Mouse (Mus musculus): ENCODE data around the gene Dynlrb2. TPM values are rescaled to one million over a fixed set of nuclear protein-coding genes. Genes with fewer than 3 reads are reported as not detected.

Dynlrb2 gene
- polyA plus RNA-seq, 1 experiment from 2014 or later, result 2.7 TPM

DNA sequence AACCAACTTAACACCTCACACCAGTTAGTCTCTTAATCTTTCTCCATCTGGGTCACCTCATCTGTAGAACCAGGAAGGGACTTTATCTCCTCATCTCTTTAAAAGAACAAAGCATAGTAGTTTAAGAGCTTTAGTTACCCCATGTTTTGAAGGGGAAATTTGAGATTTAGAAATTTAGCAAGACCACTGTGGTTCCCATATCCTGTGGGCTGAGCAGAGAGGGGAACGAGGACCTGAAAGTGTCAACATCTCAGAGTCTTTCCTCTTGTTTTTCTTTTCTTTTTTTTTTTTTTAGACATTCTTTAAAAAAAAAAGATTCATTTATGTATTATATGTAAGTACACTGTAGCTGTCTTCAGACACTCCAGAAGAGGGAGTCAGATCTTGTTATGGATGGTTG, 38.6 kb downstream of the Dynlrb2 start:
- no peaks in the 10 kb centered on the region for H3K27me3 ChIP-seq
- no peak overlapping the region for H3K27ac ChIP-seq (replicated peaks)
- no peak overlapping the region for H3K4me2 ChIP-seq
- no peak for ATAC-seq (ENCODE audit: low read depth)
- no peaks in the 10 kb centered on the region for H3K9me3 ChIP-seq
- H3K9ac ChIP-seq, result no peak overlapping the region
- H3K4me3 ChIP-seq, result no peak overlapping the region
- H3K36me3 ChIP-seq, result no peaks in the 10 kb centered on the region
- 79% methylated on average over 1 of the region's 1 CpGs for WGBS
- H3K4me1 ChIP-seq (replicated peaks), result no peaks in the 10 kb centered on the region

DNA sequence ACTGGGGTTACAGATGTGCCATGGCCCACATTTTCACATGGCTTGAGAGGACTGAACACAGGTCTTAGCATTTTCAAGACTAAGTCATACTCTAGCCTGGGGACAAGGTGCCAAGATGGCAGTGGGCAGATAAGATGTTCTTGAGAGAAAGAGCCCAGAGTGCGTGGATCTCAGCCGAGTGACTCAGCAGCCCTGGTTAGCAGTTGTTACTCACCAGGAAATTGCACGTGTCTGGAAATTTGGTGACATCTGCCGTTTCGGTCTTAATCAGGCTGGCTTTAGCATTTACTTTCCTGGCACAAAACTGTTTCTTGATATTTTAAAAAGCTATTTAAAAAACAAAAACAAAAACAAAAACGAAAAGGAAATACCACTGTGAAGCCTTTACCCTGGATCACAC, 47.5 kb downstream of the Dynlrb2 start:
- Histone ChIP-seq H3K36me3 (no peaks in the 10 kb centered on the region), H3K9me3 (no peaks in the 10 kb centered on the region), H3K4me1 (replicated peaks) (no peaks in the 10 kb centered on the region), H3K4me3 (no peak overlapping the region), H3K27me3 (no peaks in the 10 kb centered on the region), H3K9ac (no peak overlapping the region), H3K4me2 (no peak overlapping the region), H3K27ac (replicated peaks) (no peak overlapping the region)
- WGBS, result 92% methylated on average over 6 of the region's 6 CpGs
- no peak for ATAC-seq (ENCODE audit: low read depth)

GRCm38 (mm10) chr8:116552778-116553177, 48.0 kb downstream of the Dynlrb2 start:
- Histone ChIP-seq H3K4me1 (replicated peaks) (no peaks in the 10 kb centered on the region), H3K36me3 (no peaks in the 10 kb centered on the region), H3K9ac (no peak overlapping the region), H3K27me3 (no peaks in the 10 kb centered on the region), H3K4me3 (no peak overlapping the region), H3K4me2 (no peak overlapping the region), H3K9me3 (no peaks in the 10 kb centered on the region), H3K27ac (replicated peaks) (no peak overlapping the region)
- 83% methylated on average over 3 of the region's 3 CpGs for WGBS
- no peak for ATAC-seq (ENCODE audit: low read depth)

Other genes with a start within 250 kb of the Dynlrb2 start
- gene Cdyl2, start 228.0 kb downstream of the Dynlrb2 start, polyA plus RNA-seq (2015; fragmentation: Nextera tagmentation; extraction: Ambion mirVana), result 9.2 and 9.7 TPM in 2 replicates